Mouse (Mus musculus) thymus, adult 2 months (tissue): ENCODE measurements around the gene Cbx6.

ENCODE experiments used
- CTCF ChIP-seq: fragments of 200-500 bp; IDR thresholded peaks from 2 replicates; pipeline ENCODE4 v1.5.1; 2012; ENCODE audit warnings: mild to moderate bottlenecking, control low read depth, low read length, moderate library complexity, borderline replicate concordance; ENCODE audit not compliant: control insufficient read depth, poor library complexity, insufficient read depth; ENCODE audit errors: extremely low read depth
- POLR2A ChIP-seq: fragments of 200-500 bp; IDR thresholded peaks from 2 replicates; pipeline ENCODE4 v1.6.1; 2012; ENCODE audit warnings: mild to moderate bottlenecking, low read length, control low read depth, moderate library complexity; ENCODE audit not compliant: control insufficient read depth, poor library complexity, insufficient read depth; ENCODE audit errors: extremely low read depth

- TF ChIP-seq CTCF (no peak), POLR2A (no peak)
Observed at GRCm38 (mm10) chr15:79797680-79798079, 36.8 kb downstream of the Cbx6 start.
